Mouse (Mus musculus) monocyte, adult 59 days (primary cell): ENCODE results near the gene Klhl9. TPM values are rescaled to one million over a fixed set of nuclear protein-coding genes. Genes with fewer than 3 reads are reported as not detected.

ENCODE experiments used
- total RNA-seq, 2 experiments: library from RNA; stranded (reverse); gene quantifications; one replicate each; pipeline ENCODE4 v1.2.4; 2023

Gene Klhl9
- total RNA-seq: 10 to 100 TPM; 72.7 to 83.4 TPM

DNA sequence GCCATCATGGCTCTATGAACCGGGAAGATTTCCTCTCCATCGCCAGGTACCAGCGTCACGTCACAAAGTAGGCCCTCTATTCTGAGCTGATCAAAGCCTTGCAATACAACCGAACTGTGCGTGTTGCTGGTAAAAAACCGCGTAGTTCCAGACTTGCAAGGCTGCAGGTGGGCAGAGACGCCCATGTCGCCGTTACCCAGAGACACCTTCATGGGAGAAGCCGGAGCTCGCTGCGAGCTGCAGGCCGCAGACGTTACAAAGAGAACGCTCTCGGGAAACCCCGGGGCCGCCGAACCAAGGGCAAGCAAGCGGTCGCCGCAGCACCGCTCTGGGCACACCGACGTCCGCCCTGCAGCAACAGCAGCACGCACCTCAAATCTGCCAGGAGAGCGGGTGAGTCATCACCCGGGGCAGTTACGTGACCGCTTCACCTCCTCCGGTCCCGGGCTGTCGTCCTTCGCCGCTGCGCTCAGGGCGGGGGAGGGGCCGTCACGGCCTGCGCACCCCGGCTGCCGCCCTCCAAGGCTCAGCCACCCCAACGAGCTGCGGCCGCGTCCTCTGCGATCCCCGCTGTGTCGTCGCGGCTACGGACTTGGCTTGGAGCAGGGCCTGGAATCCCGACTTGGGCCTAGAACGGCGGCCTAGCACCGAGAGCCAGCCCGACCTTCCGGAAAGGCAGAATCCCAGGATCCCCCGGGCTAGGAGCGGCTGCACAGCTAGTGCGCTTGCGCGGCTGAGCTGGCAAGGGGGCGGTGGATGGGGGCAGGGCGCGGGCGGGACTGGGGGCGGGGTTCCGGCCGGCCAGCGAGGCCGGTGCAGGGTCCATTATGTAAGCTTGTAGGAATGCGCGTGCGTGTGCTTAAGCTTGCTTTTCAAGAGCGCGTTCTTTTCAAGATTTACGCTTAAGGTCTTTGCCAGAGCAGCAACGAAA is at the start of gene Klhl9, which contains the start of gene Gm26566:
TSS of gene Klhl9 (minus strand) at position 675 of the 931 bp plus-strand sequence.
TSS of gene Gm26566 (plus strand) at position 15 of the 931 bp plus-strand sequence.

GRCm38 (mm10) chr4:88759610-88760268 is 37.5 kb upstream of the Klhl9 start, which contains the start of gene Gm13283:
Gm13283 (plus strand) TSS chr4:88760119.

GRCm38 (mm10) chr4:88754818-88755340 is 32.6 kb upstream of the Klhl9 start, which contains the start of gene Gm13271:
Gm13271 (plus strand) TSS chr4:88754868.

DNA sequence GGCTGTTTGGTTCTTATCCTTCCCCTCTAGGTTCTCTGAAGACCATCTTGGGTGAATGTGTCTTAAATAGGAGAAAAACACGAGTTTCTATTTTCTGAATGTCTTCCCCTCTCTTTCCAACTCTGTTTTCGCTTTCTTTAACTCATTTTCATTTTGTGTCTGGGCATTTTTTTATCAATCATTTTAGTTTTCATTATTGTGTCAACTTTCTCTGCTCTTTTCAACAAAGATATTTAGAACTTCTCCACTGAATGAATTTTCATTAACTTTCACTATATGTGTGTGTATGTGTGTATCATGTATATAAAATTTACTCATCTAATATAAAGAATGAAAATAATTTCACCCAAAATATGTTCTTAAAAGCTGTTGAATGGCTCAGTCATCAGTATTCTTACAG is 31.0 kb downstream of the Klhl9 start, which contains the start of gene Ifnab:
TSS of gene Ifnab (minus strand) at position 101 of the 400 bp plus-strand sequence.

DNA sequence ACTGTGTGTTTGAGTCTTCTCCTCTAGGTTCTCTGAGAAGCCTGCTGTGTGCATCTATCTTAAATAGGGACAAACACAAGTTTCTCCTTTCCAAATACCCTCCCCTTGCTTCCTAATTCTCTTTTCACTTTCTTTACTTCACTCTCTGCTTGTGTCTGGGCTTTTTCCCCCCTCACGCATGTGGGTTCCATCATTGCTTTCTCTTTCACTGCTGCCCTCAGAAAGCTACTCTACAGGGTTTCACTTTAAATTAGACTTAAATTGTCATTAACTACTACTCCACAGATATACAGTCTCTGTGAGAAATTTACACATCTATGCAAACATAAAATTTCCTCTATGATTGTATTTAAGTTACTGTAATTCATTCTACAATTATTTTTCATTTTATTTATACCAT is 38.5 kb downstream of the Klhl9 start, which contains the start of gene Ifna2:
TSS of gene Ifna2 (minus strand) at position 101 of the 400 bp plus-strand sequence.

DNA sequence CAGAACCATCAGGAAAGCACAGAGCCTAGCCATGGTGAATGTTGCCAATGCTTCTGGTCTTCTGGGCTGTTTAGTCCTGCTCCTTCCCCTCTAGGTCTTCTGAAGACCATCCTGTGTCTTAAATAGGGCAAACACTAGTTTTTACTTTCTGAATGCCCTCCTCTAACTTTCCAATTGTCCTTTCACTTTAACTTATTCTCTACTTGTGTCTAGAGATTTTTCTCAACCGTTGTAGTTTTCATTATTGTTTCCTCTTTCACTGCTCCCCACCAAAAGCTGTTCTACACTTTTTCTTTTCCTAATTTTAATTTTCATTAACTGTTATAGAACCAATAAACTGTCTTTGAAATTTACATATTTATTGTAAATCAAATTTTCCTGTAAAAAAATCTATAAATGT is 45.4 kb downstream of the Klhl9 start, which contains the start of gene Ifna16:
TSS of gene Ifna16 (minus strand) at position 101 of the 400 bp plus-strand sequence.

Other genes starting within 250 kb of the Klhl9 start
- gene Ifnb1, start 199.7 kb downstream of the Klhl9 start, total RNA-seq: not detected
- gene Ifna15, start 164.2 kb downstream of the Klhl9 start, total RNA-seq: not detected
- gene Ifna14, start 150.7 kb downstream of the Klhl9 start, total RNA-seq: not detected
- not detected for gene Ifna9, start 130.1 kb downstream of the Klhl9 start, total RNA-seq
- not detected for gene Ifna12, start 119.1 kb downstream of the Klhl9 start, total RNA-seq
- gene C87499, start 88.1 kb downstream of the Klhl9 start, total RNA-seq: not detected
- gene Ifna13, start 78.0 kb downstream of the Klhl9 start, total RNA-seq: not detected
- gene Ifna16, start 45.5 kb downstream of the Klhl9 start, total RNA-seq: not detected
- not detected for gene Ifna2, start 38.6 kb downstream of the Klhl9 start, total RNA-seq
- gene Ifnab, start 31.1 kb downstream of the Klhl9 start, total RNA-seq: not detected
- gene Gm26566, start 660 bp downstream of the Klhl9 start, total RNA-seq: 1 to 10 TPM in 1 of 2 experiments, not detected in 1; 1.6 TPM
- not detected for gene Gm13271, start 32.4 kb upstream of the Klhl9 start, total RNA-seq
- not detected for gene Gm13283, start 37.7 kb upstream of the Klhl9 start, total RNA-seq
- not detected for gene Gm13290, start 51.4 kb upstream of the Klhl9 start, total RNA-seq
- gene Gm13289, start 54.5 kb upstream of the Klhl9 start, total RNA-seq: not detected
- gene Gm13272, start 57.4 kb upstream of the Klhl9 start, total RNA-seq: not detected
- gene Ifnz, start 59.7 kb upstream of the Klhl9 start, total RNA-seq: not detected
- not detected for gene Gm13276, start 63.2 kb upstream of the Klhl9 start, total RNA-seq
- not detected for gene Gm13277, start 66.2 kb upstream of the Klhl9 start, total RNA-seq
- gene Gm13278, start 69.1 kb upstream of the Klhl9 start, total RNA-seq: not detected
- gene Gm13275, start 72.0 kb upstream of the Klhl9 start, total RNA-seq: not detected
- not detected for gene Gm13279, start 74.9 kb upstream of the Klhl9 start, total RNA-seq
- under 1 TPM; 0.42 to 0.91 TPM for gene Gm13285, start 77.2 kb upstream of the Klhl9 start, total RNA-seq
- not detected for gene Gm13287, start 80.8 kb upstream of the Klhl9 start, total RNA-seq
- not detected for gene Gm13288, start 83.1 kb upstream of the Klhl9 start, total RNA-seq
- gene Ifna7, start 93.8 kb upstream of the Klhl9 start, total RNA-seq: not detected
- gene Ifna11, start 97.5 kb upstream of the Klhl9 start, total RNA-seq: not detected
- not detected for gene Ifna6, start 105.0 kb upstream of the Klhl9 start, total RNA-seq
- gene Ifna5, start 113.1 kb upstream of the Klhl9 start, total RNA-seq: not detected
- not detected for gene Ifna4, start 119.4 kb upstream of the Klhl9 start, total RNA-seq
- gene Ifna1, start 127.6 kb upstream of the Klhl9 start, total RNA-seq: not detected
- not detected for gene Ifne, start 157.7 kb upstream of the Klhl9 start, total RNA-seq